Mouse (Mus musculus): Measurements from ENCODE around the gene Spocd1. TPM values are rescaled to one million over a fixed set of nuclear protein-coding genes. Genes with fewer than 3 reads are reported as not detected.
A peak's percentile ranks its signal among the peaks of the same experiment; 100 is the strongest.

The Spocd1 gene
- polyA plus RNA-seq, 1 experiment from 2014 or later = not detected

GRCm38 (mm10) chr4:130002157-130002556 is 73.1 kb downstream of the Spocd1 start:
- ATAC-seq (ENCODE audit: low FRiP score, low TSS enrichment) (0 out of 2 replicates have a peak, but pooled peaks have one; percentile 2), DNase-seq (ENCODE audit: low spot score) (no peak)
- no peaks in the 10 kb centered on the region for H3K9me3 ChIP-seq (ENCODE audit: control insufficient read depth, low read length)
- no peak for TF ChIP-seq EP300 (optimal IDR thresholded peaks at IDR 0.05)
- TF ChIP-seq CTCF (IDR thresholded peaks at IDR 0.05; ENCODE audit: low read depth) = no peak
- H3K27me3 ChIP-seq (ENCODE audit: control insufficient read depth, insufficient read depth, low read length) = no peaks in the 10 kb centered on the region
- no peak overlapping the region for H3K9ac ChIP-seq (ENCODE audit: low read length)
- H3K4me2 ChIP-seq (replicated peaks; ENCODE audit: low read depth) = no peak overlapping the region
- H3K27ac ChIP-seq (replicated peaks) = no peak overlapping the region
- no peaks in the 10 kb centered on the region for H3K36me3 ChIP-seq (ENCODE audit: control insufficient read depth, insufficient read depth, low read length)
- H3K4me1 ChIP-seq (replicated peaks; ENCODE audit: control insufficient read depth, insufficient read depth) = no peaks in the 10 kb centered on the region
- 69% methylated on average over 10 of the region's 10 CpGs for WGBS
- no peak overlapping the region for H3K4me3 ChIP-seq (ENCODE audit: low read depth, low read length)

GRCm38 (mm10) chr4:130005593-130005992 is 76.5 kb downstream of the Spocd1 start:
- H3K9ac ChIP-seq (ENCODE audit: low read length) = no peak overlapping the region
- no peaks in the 10 kb centered on the region for H3K27me3 ChIP-seq (ENCODE audit: control insufficient read depth, insufficient read depth, low read length)
- no peaks in the 10 kb centered on the region for H3K9me3 ChIP-seq (ENCODE audit: control insufficient read depth, low read length)
- no peak for ATAC-seq (ENCODE audit: low FRiP score, low TSS enrichment)
- no peaks in the 10 kb centered on the region for H3K36me3 ChIP-seq (ENCODE audit: control insufficient read depth, insufficient read depth, low read length)
- no peak overlapping the region for H3K4me3 ChIP-seq (ENCODE audit: low read depth, low read length)
- WGBS = 63% methylated on average over 9 of the region's 9 CpGs
- DNase-seq (ENCODE audit: low spot score) = no peak
- TF ChIP-seq EP300 (optimal IDR thresholded peaks at IDR 0.05) (no peak), CTCF (IDR thresholded peaks at IDR 0.05; ENCODE audit: low read depth) (peak; percentile 44)
- no peak overlapping the region for H3K27ac ChIP-seq (replicated peaks)
- H3K4me1 ChIP-seq (replicated peaks; ENCODE audit: control insufficient read depth, insufficient read depth) = no peaks in the 10 kb centered on the region
- H3K4me2 ChIP-seq (replicated peaks; ENCODE audit: low read depth) = no peak overlapping the region

- H3K27me3 ChIP-seq (ENCODE audit: control insufficient read depth, insufficient read depth, low read length) = no peaks in the 10 kb centered on the region
- peak overlapping the region; percentile 39; the same call in 1 of the 2 replicates for H3K4me2 ChIP-seq (replicated peaks; ENCODE audit: low read depth)
- H3K4me1 ChIP-seq (replicated peaks; ENCODE audit: control insufficient read depth, insufficient read depth) = no peaks in the 10 kb centered on the region
- 0 out of 2 replicates have a peak overlapping the region, but pooled peaks have one; percentile 8 for H3K4me3 ChIP-seq (ENCODE audit: low read depth, low read length)
- no peak overlapping the region for H3K27ac ChIP-seq (replicated peaks)
- H3K36me3 ChIP-seq (ENCODE audit: control insufficient read depth, insufficient read depth, low read length) = no peaks in the 10 kb centered on the region
- ATAC-seq (ENCODE audit: low FRiP score, low TSS enrichment) = no peak
- no peak for TF ChIP-seq EP300 (optimal IDR thresholded peaks at IDR 0.05)
- no peak for TF ChIP-seq CTCF (IDR thresholded peaks at IDR 0.05; ENCODE audit: low read depth)
- 11% methylated on average over 25 of the region's 25 CpGs for WGBS
- no peak for DNase-seq (ENCODE audit: low spot score)
- no peaks in the 10 kb centered on the region for H3K9me3 ChIP-seq (ENCODE audit: control insufficient read depth, low read length)
- H3K9ac ChIP-seq (ENCODE audit: low read length) = no peak overlapping the region
Measured at GRCm38 (mm10) chr4:130006533-130006932, 77.5 kb downstream of the Spocd1 start.

Other genes with a start within 250 kb of the Spocd1 start
- 4.5 and 5.4 TPM in 2 replicates for gene Tmem39b, start 232.4 kb upstream of the Spocd1 start, polyA plus RNA-seq (2015; fragmentation: Nextera tagmentation; extraction: Ambion mirVana)
- 37.7 and 38.6 TPM in 2 replicates for gene Khdrbs1, start 186.9 kb upstream of the Spocd1 start, polyA plus RNA-seq (2015; fragmentation: Nextera tagmentation; extraction: Ambion mirVana)
- 270 and 275 TPM in 2 replicates for gene Ptp4a2, start 118.0 kb upstream of the Spocd1 start, polyA plus RNA-seq (2015; fragmentation: Nextera tagmentation; extraction: Ambion mirVana)
- gene Adgrb2, start 55.6 kb downstream of the Spocd1 start, polyA plus RNA-seq (2015; fragmentation: Nextera tagmentation; extraction: Ambion mirVana) = 0.49 and 0.83 TPM in 2 replicates
- gene Col16a1, start 118.6 kb downstream of the Spocd1 start, polyA plus RNA-seq (2015; fragmentation: Nextera tagmentation; extraction: Ambion mirVana) = 47.7 and 51.6 TPM in 2 replicates
- gene Pef1, start 173.3 kb downstream of the Spocd1 start, polyA plus RNA-seq (2015; fragmentation: Nextera tagmentation; extraction: Ambion mirVana) = 63.7 and 64.7 TPM in 2 replicates
- 0.39 and 0.73 TPM in 2 replicates for gene Hcrtr1, start 210.1 kb downstream of the Spocd1 start, polyA plus RNA-seq (2015; fragmentation: Nextera tagmentation; extraction: Ambion mirVana)
- gene Tinagl1, start 245.9 kb downstream of the Spocd1 start, polyA plus RNA-seq (2015; fragmentation: Nextera tagmentation; extraction: Ambion mirVana) = 123 and 131 TPM in 2 replicates

Data from stomach, postnatal 0 days (tissue).